Mouse (Mus musculus): ENCODE results near the gene Zfpl1. TPM values are rescaled to one million over a fixed set of nuclear protein-coding genes. Genes with fewer than 3 reads are reported as not detected.

Zfpl1 gene
- polyA plus RNA-seq, 1 experiment from 2014 or later: 59.4 TPM

- TF ChIP-seq CTCF (IDR thresholded peaks at IDR 0.05): no peak
- in situ Hi-C loops (cut with MboI; ENCODE audit: low pct_unique_long_range_greater_than_20kb): no loop called here
- no peak for ATAC-seq
- DNase-seq (ENCODE audit: low read depth, low spot score): no peak
- POLR2A ChIA-PET: no interaction called here
- CTCF ChIA-PET: interaction anchor here (1.1 to 1.3 kb wide), 2 partner anchors 11 to 127 kb away, joined by 3 to 4 read pairs; no protein-coding TSS in a partner anchor
- no peaks in the 10 kb centered on the region for H3K27me3 ChIP-seq
These were observed 17.6 kb upstream of the Zfpl1 start for GRCm38 (mm10) chr19:6102169-6102853.

- ChIA-PET CTCF (no interaction called here), POLR2A (no interaction called here)
- no peaks in the 10 kb centered on the region for H3K27me3 ChIP-seq
- DNase-seq (ENCODE audit: low read depth, low spot score) (no peak), ATAC-seq (no peak)
- in situ Hi-C loops (cut with MboI; ENCODE audit: low pct_unique_long_range_greater_than_20kb): no loop called here
- TF ChIP-seq CTCF (IDR thresholded peaks at IDR 0.05): no peak
These were observed 16.4 kb upstream of the Zfpl1 start for GRCm38 (mm10) chr19:6101186-6101585.

- CTCF ChIA-PET: no interaction called here
- no peak for TF ChIP-seq CTCF (IDR thresholded peaks at IDR 0.05)
- no peaks in the 10 kb centered on the region for H3K27me3 ChIP-seq
- POLR2A ChIA-PET: interaction anchor here (0.7 kb wide), 1 partner anchor 37 kb away, joined by 3 read pairs; no protein-coding TSS in a partner anchor
- in situ Hi-C loops (cut with MboI; ENCODE audit: low pct_unique_long_range_greater_than_20kb): no loop called here
- no peak for ATAC-seq
- no peak for DNase-seq (ENCODE audit: low read depth, low spot score)
These were observed 13.1 kb upstream of the Zfpl1 start for GRCm38 (mm10) chr19:6097847-6098246.

- CTCF ChIA-PET: no interaction called here
These were observed 9.4 kb upstream of the Zfpl1 start, which contains the start of gene AC131692.1 for GRCm38 (mm10) chr19:6094119-6094518. Gene AC131692.1, plus strand, starts transcription at chr19:6094419.

GRCm38 (mm10) chr19:6088841-6089240 is 4.1 kb upstream of the Zfpl1 start:
- TF ChIP-seq CTCF (IDR thresholded peaks at IDR 0.05): no peak
- POLR2A ChIA-PET: interaction anchor here (0.9 kb wide), 1 partner anchor 30 kb away, joined by 3 read pairs; no protein-coding TSS in a partner anchor
- CTCF ChIA-PET: no interaction called here

More at GRCm38 (mm10) chr19:6094119-6094518, 9.4 kb upstream of the Zfpl1 start, which contains the start of gene AC131692.1:
- ATAC-seq: no peak
- POLR2A ChIA-PET: no interaction called here
- no peak for TF ChIP-seq CTCF (IDR thresholded peaks at IDR 0.05)
- no peak for DNase-seq (ENCODE audit: low read depth, low spot score)
- in situ Hi-C loops (cut with MboI; ENCODE audit: low pct_unique_long_range_greater_than_20kb): no loop called here
- H3K27me3 ChIP-seq: no peaks in the 10 kb centered on the region

GRCm38 (mm10) chr19:6085417-6085879 is 692 bp upstream of the Zfpl1 start:
- CTCF ChIA-PET: interaction anchor here (1.5 kb wide), 1 partner anchor 18 kb away, joined by 5 read pairs; no protein-coding TSS in a partner anchor
- in situ Hi-C loops (cut with MboI; ENCODE audit: low pct_unique_long_range_greater_than_20kb): no loop called here
- POLR2A ChIA-PET: no interaction called here

More at GRCm38 (mm10) chr19:6088841-6089240, 4.1 kb upstream of the Zfpl1 start:
- in situ Hi-C loops (cut with MboI; ENCODE audit: low pct_unique_long_range_greater_than_20kb): no loop called here
- no peak for DNase-seq (ENCODE audit: low read depth, low spot score)
- H3K27me3 ChIP-seq: no peaks in the 10 kb centered on the region
- ATAC-seq: no peak

GRCm38 (mm10) chr19:6082156-6082555 is 2.6 kb downstream of the Zfpl1 start, which contains the start of gene Gm28374:
Gene Gm28374, minus strand, starts transcription at chr19:6082256.
- TF ChIP-seq CTCF (IDR thresholded peaks at IDR 0.05): no peak
- CTCF ChIA-PET: no interaction called here
- no peak for ATAC-seq

More at GRCm38 (mm10) chr19:6085417-6085879, 692 bp upstream of the Zfpl1 start:
- DNase-seq (ENCODE audit: low read depth, low spot score) (peak; percentile 20), ATAC-seq (peak; percentile 68)
- H3K27me3 ChIP-seq: no peaks in the 10 kb centered on the region
- no peak for TF ChIP-seq CTCF (IDR thresholded peaks at IDR 0.05)

GRCm38 (mm10) chr19:6079983-6080480 is 4.7 kb downstream of the Zfpl1 start, which contains the start of gene Tmem262:
Gene Tmem262, plus strand, starts transcription at chr19:6080033.
- ChIA-PET CTCF (interaction anchor here (0.9 kb wide), 1 partner anchor 13 kb away, joined by 3 read pairs; no protein-coding TSS in a partner anchor), POLR2A (interaction anchor here (1.6 kb wide), 1 partner anchor 12 kb away, joined by 5 read pairs; the partner anchor contains the start of gene Tm7sf2)
- no peak for ATAC-seq
- no peak for TF ChIP-seq CTCF (IDR thresholded peaks at IDR 0.05)
- H3K27me3 ChIP-seq: no peaks in the 10 kb centered on the region
- no peak for DNase-seq (ENCODE audit: low read depth, low spot score)
- in situ Hi-C loops (cut with MboI; ENCODE audit: low pct_unique_long_range_greater_than_20kb): no loop called here

More at GRCm38 (mm10) chr19:6082156-6082555, 2.6 kb downstream of the Zfpl1 start, which contains the start of gene Gm28374:
- DNase-seq (ENCODE audit: low read depth, low spot score): no peak
- in situ Hi-C loops (cut with MboI; ENCODE audit: low pct_unique_long_range_greater_than_20kb): no loop called here
- no peaks in the 10 kb centered on the region for H3K27me3 ChIP-seq
- POLR2A ChIA-PET: no interaction called here

GRCm38 (mm10) chr19:6076564-6077393 is 8.0 kb downstream of the Zfpl1 start, which contains the start of gene Vps51:
Gene Vps51, minus strand, starts transcription at chr19:6077231.
- DNase-seq (ENCODE audit: low read depth, low spot score): no peak
- POLR2A ChIA-PET: interaction anchor here (1.1 to 1.8 kb wide), 3 partner anchors 9 to 41 kb away, joined by 3 to 6 read pairs (median 4); partner anchors contain the start of gene Sac3d1
- no peaks in the 10 kb centered on the region for H3K27me3 ChIP-seq
- CTCF ChIA-PET: interaction anchor here (3.9 kb wide), 1 partner anchor 9 kb away, joined by 27 read pairs; the partner anchor contains the start of gene Tm7sf2
- in situ Hi-C loops (cut with MboI; ENCODE audit: low pct_unique_long_range_greater_than_20kb): no loop called here
- TF ChIP-seq CTCF (IDR thresholded peaks at IDR 0.05): no peak
- ATAC-seq: peak; percentile 63

- H3K27me3 ChIP-seq: no peaks in the 10 kb centered on the region
- DNase-seq (ENCODE audit: low read depth, low spot score): no peak
- ChIA-PET POLR2A (no interaction called here), CTCF (no interaction called here)
- in situ Hi-C loops (cut with MboI; ENCODE audit: low pct_unique_long_range_greater_than_20kb): no loop called here
- ATAC-seq: no peak
- no peak for TF ChIP-seq CTCF (IDR thresholded peaks at IDR 0.05)
These were observed 10.9 kb downstream of the Zfpl1 start for GRCm38 (mm10) chr19:6073889-6074288.

All from Patski (cell line).